Mouse (Mus musculus) kidney, adult 8-10 months (tissue): ENCODE measurements around the gene Mpg.
A peak's percentile ranks its signal among the peaks of the same experiment; 100 is the strongest.
"Not testable (repeated sequence)": the region's sequence is repeated elsewhere in the genome, so short reads cannot be mapped to it uniquely, and the experiment has no call there.

ENCODE experiments used
- DNase-seq, 2 experiments: peaks; one replicate each; pipeline ENCODE4 v3.0.0; 2022

Gene Mpg

GRCm38 (mm10) chr11:32226124-32226871 lies at the start of gene Mpg:
Mpg (plus strand) TSS chr11:32226505.
- DNase-seq: peak; percentile 87

- no peak for DNase-seq
These were observed 47.8 kb upstream of the Mpg start for GRCm38 (mm10) chr11:32178506-32178905.

- DNase-seq: no peak
These were observed 45.1 kb upstream of the Mpg start for GRCm38 (mm10) chr11:32181246-32181645.

GRCm38 (mm10) chr11:32181973-32182868 lies 44.1 kb upstream of the Mpg start:
- DNase-seq: peak; percentile 61 to 87

DNA sequence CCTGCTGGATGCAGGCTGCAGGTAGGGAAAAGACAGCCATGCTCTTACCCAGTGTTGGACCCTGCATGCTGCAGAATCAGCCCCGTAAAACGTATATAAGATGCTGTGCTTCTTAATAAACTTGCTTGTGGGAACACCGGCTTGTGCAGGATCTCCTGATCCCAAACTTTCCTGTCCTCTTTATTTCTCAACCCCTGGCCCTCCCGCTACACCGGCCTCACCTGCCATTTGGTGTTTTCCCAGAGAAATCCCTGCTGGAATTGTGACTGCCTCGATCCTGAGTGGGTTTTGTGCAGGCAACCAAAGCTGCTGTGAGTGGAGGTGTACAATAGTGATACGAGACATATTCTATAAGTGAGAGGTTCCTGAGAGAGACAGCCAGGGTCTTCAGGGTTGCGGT lies 41.8 kb upstream of the Mpg start:
- no peak for DNase-seq

GRCm38 (mm10) chr11:32186031-32186430 lies 40.3 kb upstream of the Mpg start:
- no peak for DNase-seq

DNA sequence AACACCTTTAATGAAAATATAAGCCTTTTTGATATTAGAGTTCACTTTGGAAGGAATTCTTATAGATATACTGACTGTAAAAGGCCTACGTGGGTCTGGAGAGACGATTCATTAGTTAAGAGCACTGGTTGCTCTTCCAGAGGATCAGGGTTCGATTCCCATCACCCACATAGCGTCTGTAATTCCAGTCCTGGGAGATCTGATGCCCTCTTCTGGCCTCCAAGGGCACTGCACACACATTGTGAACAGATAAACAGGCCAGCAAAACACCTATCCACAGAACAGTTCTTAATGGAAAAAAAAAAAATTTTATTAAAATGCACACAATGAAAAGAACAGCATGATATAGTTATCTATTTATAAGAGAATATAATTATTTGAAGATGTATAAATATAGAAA lies 39.0 kb upstream of the Mpg start:
- DNase-seq: no peak

DNA sequence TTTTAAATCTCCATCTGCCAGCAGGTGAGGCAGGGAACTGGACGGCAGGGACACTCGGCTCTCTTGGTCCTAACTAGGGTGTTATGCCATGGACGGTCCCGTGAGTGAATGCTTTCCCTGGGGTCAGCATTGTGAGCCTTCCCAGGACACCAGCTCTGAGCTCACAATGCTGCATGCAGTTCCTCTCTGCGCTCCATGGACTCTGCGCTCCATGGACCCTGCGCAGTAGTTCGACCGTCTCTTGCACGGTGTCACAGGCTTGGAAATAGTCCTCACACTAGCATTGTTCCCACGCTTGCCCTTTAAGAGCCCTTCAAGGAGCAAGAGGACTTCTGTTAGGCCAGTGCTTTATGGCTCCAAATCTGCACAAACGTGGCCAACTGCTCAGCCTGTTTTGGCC lies 37.4 kb upstream of the Mpg start:
- DNase-seq: no peak

- no peak for DNase-seq
These were observed 36.9 kb upstream of the Mpg start for GRCm38 (mm10) chr11:32189434-32189833.

DNA sequence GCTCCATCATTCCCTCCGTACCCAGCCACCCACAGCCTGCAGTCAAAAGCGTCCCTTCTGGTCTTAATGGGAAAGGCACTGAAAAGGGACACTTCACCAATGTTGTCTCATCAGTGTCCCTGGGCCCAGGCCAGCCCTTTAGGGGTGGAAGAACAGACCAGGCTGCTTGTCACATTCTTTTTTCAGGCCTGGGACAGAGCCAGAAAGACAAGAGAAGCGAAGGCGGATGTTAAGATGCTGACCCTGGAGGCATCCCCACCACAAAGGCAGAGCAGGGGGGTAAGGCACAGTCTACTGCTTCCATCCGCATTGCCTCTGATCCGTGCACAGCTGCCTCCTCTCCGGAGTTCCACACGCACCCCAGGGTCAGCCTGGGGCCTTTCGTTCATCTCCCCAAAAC lies 36.2 kb upstream of the Mpg start:
- no peak for DNase-seq

DNA sequence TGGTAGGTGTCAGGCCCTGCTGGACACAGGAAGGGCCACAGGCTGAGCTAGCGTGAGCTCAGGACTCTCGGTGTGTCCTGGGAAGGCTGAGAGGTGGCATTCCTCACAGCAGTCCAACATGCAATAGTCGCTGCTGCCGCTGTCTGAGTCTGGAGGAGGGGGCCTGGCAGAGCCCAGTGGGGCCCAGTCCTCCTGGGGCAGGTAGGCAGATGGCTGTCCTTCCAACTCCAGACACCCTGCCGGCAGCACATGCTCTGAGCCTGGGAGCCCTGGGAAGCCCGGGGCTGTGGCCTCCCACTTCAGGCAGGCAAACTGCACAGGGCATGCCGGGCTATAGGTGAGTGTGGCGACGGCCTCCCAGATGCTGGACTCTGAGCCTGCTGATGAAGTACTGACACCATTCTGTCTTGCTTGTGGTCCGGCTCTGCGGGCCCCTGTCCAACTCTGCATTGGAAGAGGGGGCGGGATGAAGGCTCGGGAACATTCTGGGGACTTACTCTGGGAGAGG lies 35.6 kb upstream of the Mpg start:
- no peak for DNase-seq

DNA sequence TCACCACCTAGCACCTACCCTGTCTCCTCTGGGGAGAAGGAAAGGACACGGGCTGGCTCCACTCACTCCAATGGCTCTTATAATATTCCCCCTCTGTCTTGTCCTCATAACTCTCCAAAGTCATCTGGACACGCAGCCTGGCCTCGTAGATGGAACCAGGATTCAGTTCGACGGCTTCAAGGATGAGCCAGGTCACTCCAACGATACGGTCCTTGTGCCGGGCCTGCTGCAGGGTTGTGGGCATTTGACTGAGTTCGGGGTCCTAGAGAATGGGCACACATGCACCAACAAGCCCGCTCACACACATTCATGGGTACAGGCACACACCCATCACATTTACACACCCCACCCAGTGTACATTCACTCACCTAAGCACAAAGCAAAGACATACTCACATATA lies 33.1 kb upstream of the Mpg start:
- DNase-seq: no peak

- DNase-seq: no peak
These were observed 32.2 kb upstream of the Mpg start for GRCm38 (mm10) chr11:32194086-32194485.

GRCm38 (mm10) chr11:32194626-32195025 lies 31.7 kb upstream of the Mpg start:
- no peak for DNase-seq

DNA sequence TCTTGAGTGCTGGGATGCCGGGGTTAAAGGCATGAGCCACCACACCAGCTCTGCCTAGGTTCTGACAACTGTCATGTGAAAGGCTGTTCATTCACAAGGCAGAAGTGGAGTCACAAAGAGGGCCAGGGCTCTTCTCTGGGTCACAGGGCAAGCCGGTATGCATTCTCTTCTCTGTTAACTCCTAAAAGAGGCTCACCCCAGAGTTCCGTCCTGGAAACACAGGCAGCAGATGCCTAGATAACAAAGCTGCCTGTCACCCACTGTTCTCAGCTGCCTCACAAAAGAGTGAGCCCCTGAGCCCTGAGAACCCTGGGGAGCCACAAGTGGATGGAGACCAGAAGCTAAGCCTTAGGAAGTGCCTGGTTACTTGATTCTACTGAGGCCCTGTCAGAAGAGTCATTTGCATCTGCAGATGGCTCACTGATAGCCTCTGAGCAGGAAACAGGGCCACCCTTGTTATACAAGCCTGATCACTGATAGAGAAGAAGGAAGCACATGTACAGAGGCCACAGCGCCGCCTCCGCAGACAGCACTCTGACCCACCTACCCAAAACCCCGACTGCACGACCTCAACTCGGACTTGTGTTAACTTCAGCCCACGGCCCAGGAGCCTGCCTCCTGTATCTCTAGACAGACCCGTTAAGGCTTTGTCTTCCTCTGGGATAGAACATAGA lies 30.3 kb upstream of the Mpg start:
- DNase-seq: no peak

DNA sequence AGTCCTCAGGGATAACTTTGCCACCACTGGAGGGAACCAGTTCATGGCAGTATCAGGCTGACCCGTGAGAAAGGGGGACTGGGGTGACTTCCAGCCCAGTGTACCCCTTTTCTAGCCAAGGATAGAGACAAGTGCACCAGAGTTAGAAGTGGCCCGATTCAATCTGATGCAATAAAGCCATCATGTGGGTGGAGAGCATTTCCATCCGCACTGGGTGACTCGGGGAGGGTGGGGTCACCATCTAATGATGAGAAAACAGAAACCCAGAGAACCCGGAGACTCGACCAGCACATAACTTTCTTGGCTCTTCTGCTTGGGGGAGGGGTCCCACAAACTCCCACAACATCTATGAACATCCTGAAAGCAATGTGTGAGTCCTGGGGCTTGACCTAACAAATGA lies 29.6 kb upstream of the Mpg start:
- DNase-seq: no peak

GRCm38 (mm10) chr11:32197766-32198165 lies 28.5 kb upstream of the Mpg start:
- no peak for DNase-seq

DNA sequence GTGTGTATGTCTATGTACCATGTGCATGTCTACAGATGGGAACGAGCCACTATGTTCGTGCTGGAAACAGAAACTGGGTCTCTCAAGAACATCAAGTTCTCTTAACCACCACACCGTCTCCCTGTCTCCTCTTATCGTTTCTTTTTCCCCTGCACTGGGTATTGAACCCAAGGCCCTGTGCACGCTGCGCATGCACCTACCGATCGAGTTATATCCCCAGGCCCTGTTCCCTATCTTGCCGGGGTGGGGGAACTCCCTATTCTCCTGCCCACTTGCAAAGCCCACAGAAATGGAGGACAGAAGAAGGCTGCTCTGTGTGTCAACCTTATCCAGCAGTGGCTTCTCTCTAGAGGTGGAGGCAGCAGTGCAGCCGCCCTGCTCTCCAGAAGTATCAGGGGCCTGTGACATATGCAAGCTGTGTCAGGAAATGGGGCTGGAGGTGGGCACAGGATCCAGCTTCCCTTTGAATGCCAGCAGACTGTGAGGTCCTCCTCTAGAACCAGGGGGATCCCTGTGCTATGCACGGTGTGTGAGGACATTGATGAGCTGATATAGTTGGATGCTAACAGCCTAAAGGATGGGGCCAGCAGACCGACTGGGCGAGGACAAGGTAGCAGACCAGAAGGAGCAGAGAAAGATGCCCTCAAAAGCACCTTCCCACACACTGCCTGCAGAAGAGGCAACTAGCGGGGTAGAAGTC lies 27.9 kb upstream of the Mpg start:
- DNase-seq: no peak

DNA sequence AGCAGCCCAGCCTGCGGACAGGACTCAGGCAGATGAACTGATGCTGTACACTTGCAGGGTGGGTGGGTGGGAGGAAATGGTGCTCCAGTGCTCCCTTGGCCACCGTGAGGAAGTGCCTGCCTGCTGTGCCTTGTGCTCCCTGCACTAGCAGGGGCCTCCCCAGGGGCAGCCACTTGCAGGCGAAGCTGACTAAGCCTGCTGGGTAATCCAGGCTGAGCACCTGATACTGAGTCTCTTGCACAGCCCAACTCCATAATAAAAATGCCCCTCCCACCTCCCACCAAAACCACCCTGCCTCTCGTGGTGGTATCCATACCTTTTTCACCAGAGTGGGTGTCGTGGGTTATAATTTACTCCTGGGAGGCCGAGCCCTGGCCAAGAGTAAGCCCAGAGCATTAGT lies 27.1 kb upstream of the Mpg start:
- DNase-seq: no peak

GRCm38 (mm10) chr11:32200075-32200601 lies 26.2 kb upstream of the Mpg start, which contains the start of gene Il9r:
Il9r (minus strand) TSS chr11:32200279.
- DNase-seq: no peak

GRCm38 (mm10) chr11:32200992-32201391 lies 25.3 kb upstream of the Mpg start:
- not testable (repeated sequence) for DNase-seq

GRCm38 (mm10) chr11:32201922-32202685 lies 24.2 kb upstream of the Mpg start:
- DNase-seq: no peak
